Mouse (Mus musculus): ENCODE measurements around the gene Rnase9. TPM values are rescaled to one million over a fixed set of nuclear protein-coding genes. Genes with fewer than 3 reads are reported as not detected.
A peak's percentile ranks its signal among the peaks of the same experiment; 100 is the strongest.

Gene Rnase9
- polyA plus RNA-seq, 1 experiment from 2014 or later: not detected

GRCm38 (mm10) chr14:51083805-51084204 is 42.1 kb upstream of the Rnase9 start:
- Histone ChIP-seq H3K4me2 (ENCODE audit: low read depth, low read length) (peak overlapping the region; percentile 67), H3K9me3 (ENCODE audit: control insufficient read depth, low read length) (no peaks in the 10 kb centered on the region), H3K4me1 (ENCODE audit: control insufficient read depth, insufficient read depth, low read length) (peaks cover 5% of the 10 kb centered on the region; the same call in 1 of the 2 replicates), H3K27ac (ENCODE audit: low read depth, low read length) (no peak overlapping the region), H3K27me3 (ENCODE audit: control insufficient read depth, insufficient read depth, low read length) (peaks cover 8% of the 10 kb centered on the region; the same call in 1 of the 2 replicates), H3K4me3 (ENCODE audit: low read depth, low read length) (peak overlapping the region; percentile 39), H3K36me3 (ENCODE audit: control insufficient read depth, insufficient read depth, low read length) (no peaks in the 10 kb centered on the region), H3K9ac (replicated peaks; ENCODE audit: low read depth, low read length) (no peak overlapping the region)
- WGBS: 15% methylated on average over 7 of the region's 7 CpGs
- no peak for ATAC-seq (ENCODE audit: low read depth)

GRCm38 (mm10) chr14:51082599-51083581 is 41.2 kb upstream of the Rnase9 start:
- Histone ChIP-seq H3K4me2 (ENCODE audit: low read depth, low read length) (peak overlapping the region; percentile 67), H3K36me3 (ENCODE audit: control insufficient read depth, insufficient read depth, low read length) (no peaks in the 10 kb centered on the region), H3K27me3 (ENCODE audit: control insufficient read depth, insufficient read depth, low read length) (peaks cover 8% of the 10 kb centered on the region; the same call in 1 of the 2 replicates), H3K9me3 (ENCODE audit: control insufficient read depth, low read length) (no peaks in the 10 kb centered on the region), H3K4me3 (ENCODE audit: low read depth, low read length) (peak overlapping the region; percentile 39), H3K9ac (replicated peaks; ENCODE audit: low read depth, low read length) (peak overlapping the region; percentile 41; the same call in 1 of the 2 replicates), H3K4me1 (ENCODE audit: control insufficient read depth, insufficient read depth, low read length) (peaks cover 5% of the 10 kb centered on the region; the same call in 1 of the 2 replicates), H3K27ac (ENCODE audit: low read depth, low read length) (no peak overlapping the region)
- peak; percentile 77 for ATAC-seq (ENCODE audit: low read depth)
- 4% methylated on average over 38 of the region's 40 CpGs for WGBS

- ATAC-seq (ENCODE audit: low read depth): no peak
- H3K4me2 ChIP-seq (ENCODE audit: low read depth, low read length): no peak overlapping the region
- no peak overlapping the region for H3K9ac ChIP-seq (replicated peaks; ENCODE audit: low read depth, low read length)
- H3K27me3 ChIP-seq (ENCODE audit: control insufficient read depth, insufficient read depth, low read length): peaks cover 8% of the 10 kb centered on the region; the same call in 1 of the 2 replicates
- no peaks in the 10 kb centered on the region for H3K9me3 ChIP-seq (ENCODE audit: control insufficient read depth, low read length)
- H3K27ac ChIP-seq (ENCODE audit: low read depth, low read length): no peak overlapping the region
- 95% methylated on average over 2 of the region's 2 CpGs for WGBS
- H3K4me3 ChIP-seq (ENCODE audit: low read depth, low read length): no peak overlapping the region
- peaks cover 5% of the 10 kb centered on the region; the same call in 1 of the 2 replicates for H3K4me1 ChIP-seq (ENCODE audit: control insufficient read depth, insufficient read depth, low read length)
- no peaks in the 10 kb centered on the region for H3K36me3 ChIP-seq (ENCODE audit: control insufficient read depth, insufficient read depth, low read length)
Observed at GRCm38 (mm10) chr14:51081035-51081434, 39.4 kb upstream of the Rnase9 start.

- Histone ChIP-seq H3K4me1 (ENCODE audit: control insufficient read depth, insufficient read depth, low read length) (peaks cover 5% of the 10 kb centered on the region; the same call in 1 of the 2 replicates), H3K9me3 (ENCODE audit: control insufficient read depth, low read length) (no peaks in the 10 kb centered on the region), H3K27me3 (ENCODE audit: control insufficient read depth, insufficient read depth, low read length) (peaks cover 8% of the 10 kb centered on the region; the same call in 1 of the 2 replicates), H3K4me3 (ENCODE audit: low read depth, low read length) (no peak overlapping the region), H3K36me3 (ENCODE audit: control insufficient read depth, insufficient read depth, low read length) (no peaks in the 10 kb centered on the region), H3K9ac (replicated peaks; ENCODE audit: low read depth, low read length) (no peak overlapping the region), H3K4me2 (ENCODE audit: low read depth, low read length) (no peak overlapping the region), H3K27ac (ENCODE audit: low read depth, low read length) (no peak overlapping the region)
- no peak for ATAC-seq (ENCODE audit: low read depth)
- WGBS: 85% methylated on average over 1 of the region's 1 CpGs
Observed at GRCm38 (mm10) chr14:51079180-51079579, 37.5 kb upstream of the Rnase9 start.

GRCm38 (mm10) chr14:51074335-51074734 is 32.7 kb upstream of the Rnase9 start, which contains the start of gene Olfr750:
Gene Olfr750 (minus strand): TSS chr14:51074435.
- H3K27ac ChIP-seq (ENCODE audit: low read depth, low read length): no peak within 1 kb of the TSS
- no peaks in the 10 kb centered on the region for H3K9me3 ChIP-seq (ENCODE audit: control insufficient read depth, low read length)
- 83% methylated on average over 3 of the region's 3 CpGs for WGBS
- no peaks in the 10 kb centered on the region for H3K4me1 ChIP-seq (ENCODE audit: control insufficient read depth, insufficient read depth, low read length)
- no peaks in the 10 kb centered on the region for H3K36me3 ChIP-seq (ENCODE audit: control insufficient read depth, insufficient read depth, low read length)
- no peaks in the 10 kb centered on the region for H3K27me3 ChIP-seq (ENCODE audit: control insufficient read depth, insufficient read depth, low read length)
- no peak within 1 kb of the TSS for H3K4me3 ChIP-seq (ENCODE audit: low read depth, low read length)
- H3K9ac ChIP-seq (replicated peaks; ENCODE audit: low read depth, low read length): no peak within 1 kb of the TSS
- H3K4me2 ChIP-seq (ENCODE audit: low read depth, low read length): no peak within 1 kb of the TSS
- no peak for ATAC-seq (ENCODE audit: low read depth)

GRCm38 (mm10) chr14:51069617-51070016 is 27.9 kb upstream of the Rnase9 start:
- Histone ChIP-seq H3K4me3 (ENCODE audit: low read depth, low read length) (no peak overlapping the region), H3K27ac (ENCODE audit: low read depth, low read length) (no peak overlapping the region), H3K9ac (replicated peaks; ENCODE audit: low read depth, low read length) (no peak overlapping the region), H3K36me3 (ENCODE audit: control insufficient read depth, insufficient read depth, low read length) (no peaks in the 10 kb centered on the region), H3K4me2 (ENCODE audit: low read depth, low read length) (no peak overlapping the region), H3K27me3 (ENCODE audit: control insufficient read depth, insufficient read depth, low read length) (no peaks in the 10 kb centered on the region), H3K4me1 (ENCODE audit: control insufficient read depth, insufficient read depth, low read length) (no peaks in the 10 kb centered on the region), H3K9me3 (ENCODE audit: control insufficient read depth, low read length) (no peaks in the 10 kb centered on the region)
- no peak for ATAC-seq (ENCODE audit: low read depth)
- 92% methylated on average over 2 of the region's 2 CpGs for WGBS

GRCm38 (mm10) chr14:51068956-51069355 is 27.3 kb upstream of the Rnase9 start:
- Histone ChIP-seq H3K27ac (ENCODE audit: low read depth, low read length) (no peak overlapping the region), H3K4me3 (ENCODE audit: low read depth, low read length) (no peak overlapping the region), H3K27me3 (ENCODE audit: control insufficient read depth, insufficient read depth, low read length) (no peaks in the 10 kb centered on the region), H3K4me2 (ENCODE audit: low read depth, low read length) (no peak overlapping the region), H3K36me3 (ENCODE audit: control insufficient read depth, insufficient read depth, low read length) (no peaks in the 10 kb centered on the region), H3K9me3 (ENCODE audit: control insufficient read depth, low read length) (no peaks in the 10 kb centered on the region), H3K9ac (replicated peaks; ENCODE audit: low read depth, low read length) (no peak overlapping the region), H3K4me1 (ENCODE audit: control insufficient read depth, insufficient read depth, low read length) (no peaks in the 10 kb centered on the region)
- ATAC-seq (ENCODE audit: low read depth): no peak
- 93% methylated on average over 5 of the region's 5 CpGs for WGBS

- no peak overlapping the region for H3K4me3 ChIP-seq (ENCODE audit: low read depth, low read length)
- 85% methylated on average over 5 of the region's 5 CpGs for WGBS
Observed at GRCm38 (mm10) chr14:51060761-51061160, 19.1 kb upstream of the Rnase9 start.

GRCm38 (mm10) chr14:51057401-51057831 is 15.7 kb upstream of the Rnase9 start, which contains the start of gene Rnase12:
Gene Rnase12 (minus strand): TSS chr14:51057661.
- H3K27ac ChIP-seq (ENCODE audit: low read depth, low read length): no peak within 1 kb of the TSS
- no peaks in the 10 kb centered on the region for H3K4me1 ChIP-seq (ENCODE audit: control insufficient read depth, insufficient read depth, low read length)
- H3K36me3 ChIP-seq (ENCODE audit: control insufficient read depth, insufficient read depth, low read length): no peaks in the 10 kb centered on the region
- H3K9me3 ChIP-seq (ENCODE audit: control insufficient read depth, low read length): no peaks in the 10 kb centered on the region
- H3K4me2 ChIP-seq (ENCODE audit: low read depth, low read length): no peak within 1 kb of the TSS
- no peak within 1 kb of the TSS for H3K9ac ChIP-seq (replicated peaks; ENCODE audit: low read depth, low read length)
- H3K27me3 ChIP-seq (ENCODE audit: control insufficient read depth, insufficient read depth, low read length): no peaks in the 10 kb centered on the region
- WGBS: 82% methylated on average over 9 of the region's 9 CpGs
- no peak for ATAC-seq (ENCODE audit: low read depth)
- no peak within 1 kb of the TSS for H3K4me3 ChIP-seq (ENCODE audit: low read depth, low read length)

More at GRCm38 (mm10) chr14:51060761-51061160, 19.1 kb upstream of the Rnase9 start:
- H3K4me1 ChIP-seq (ENCODE audit: control insufficient read depth, insufficient read depth, low read length): no peaks in the 10 kb centered on the region
- no peaks in the 10 kb centered on the region for H3K36me3 ChIP-seq (ENCODE audit: control insufficient read depth, insufficient read depth, low read length)
- H3K4me2 ChIP-seq (ENCODE audit: low read depth, low read length): no peak overlapping the region
- H3K27me3 ChIP-seq (ENCODE audit: control insufficient read depth, insufficient read depth, low read length): no peaks in the 10 kb centered on the region
- H3K9ac ChIP-seq (replicated peaks; ENCODE audit: low read depth, low read length): no peak overlapping the region
- no peaks in the 10 kb centered on the region for H3K9me3 ChIP-seq (ENCODE audit: control insufficient read depth, low read length)
- ATAC-seq (ENCODE audit: low read depth): no peak
- no peak overlapping the region for H3K27ac ChIP-seq (ENCODE audit: low read depth, low read length)

Measured in neural tube, embryonic 14.5 days (tissue).